Mouse (Mus musculus): Measurements from ENCODE around the gene Opalin. TPM values are rescaled to one million over a fixed set of nuclear protein-coding genes. Genes with fewer than 3 reads are reported as not detected.

Gene Opalin
- polyA plus RNA-seq, 1 experiment from 2014 or later = not detected

- Histone ChIP-seq H3K4me1 (ENCODE audit: control insufficient read depth, insufficient read depth, low read length) (no peaks in the 10 kb centered on the region), H3K4me3 (ENCODE audit: low read depth, low read length) (no peak overlapping the region), H3K27ac (replicated peaks; ENCODE audit: low read depth, low read length) (no peak overlapping the region), H3K27me3 (ENCODE audit: control insufficient read depth, insufficient read depth, low read length) (no peaks in the 10 kb centered on the region), H3K9ac (replicated peaks; ENCODE audit: low read length) (no peak overlapping the region), H3K9me3 (replicated peaks; ENCODE audit: control insufficient read depth, low read length) (no peaks in the 10 kb centered on the region), H3K4me2 (ENCODE audit: low read depth, low read length) (no peak overlapping the region), H3K36me3 (replicated peaks; ENCODE audit: control insufficient read depth, insufficient read depth, low read depth, low read length) (no peaks in the 10 kb centered on the region)
- ATAC-seq (replicated peaks; ENCODE audit: insufficient number of reproducible peaks, low FRiP score, low TSS enrichment, low read depth) = no peak
- 55% methylated on average over 10 of the region's 10 CpGs for WGBS
- no peak for DNase-seq (ENCODE audit: low spot score)
Observed at GRCm38 (mm10) chr19:41045091-41045770, 31.7 kb downstream of the Opalin start.

GRCm38 (mm10) chr19:41039110-41039509 lies 37.8 kb downstream of the Opalin start:
- Histone ChIP-seq H3K27me3 (ENCODE audit: control insufficient read depth, insufficient read depth, low read length) (no peaks in the 10 kb centered on the region), H3K4me3 (ENCODE audit: low read depth, low read length) (no peak overlapping the region), H3K27ac (replicated peaks; ENCODE audit: low read depth, low read length) (no peak overlapping the region), H3K36me3 (replicated peaks; ENCODE audit: control insufficient read depth, insufficient read depth, low read depth, low read length) (no peaks in the 10 kb centered on the region), H3K9ac (replicated peaks; ENCODE audit: low read length) (no peak overlapping the region), H3K4me1 (ENCODE audit: control insufficient read depth, insufficient read depth, low read length) (no peaks in the 10 kb centered on the region), H3K9me3 (replicated peaks; ENCODE audit: control insufficient read depth, low read length) (no peaks in the 10 kb centered on the region), H3K4me2 (ENCODE audit: low read depth, low read length) (no peak overlapping the region)
- 82% methylated on average over 7 of the region's 7 CpGs for WGBS
- no peak for ATAC-seq (replicated peaks; ENCODE audit: insufficient number of reproducible peaks, low FRiP score, low TSS enrichment, low read depth)
- DNase-seq (ENCODE audit: low spot score) = no peak

GRCm38 (mm10) chr19:41035809-41036551 lies 40.9 kb downstream of the Opalin start:
- no peak for ATAC-seq (replicated peaks; ENCODE audit: insufficient number of reproducible peaks, low FRiP score, low TSS enrichment, low read depth)
- Histone ChIP-seq H3K9ac (replicated peaks; ENCODE audit: low read length) (no peak overlapping the region), H3K36me3 (replicated peaks; ENCODE audit: control insufficient read depth, insufficient read depth, low read depth, low read length) (no peaks in the 10 kb centered on the region), H3K27me3 (ENCODE audit: control insufficient read depth, insufficient read depth, low read length) (no peaks in the 10 kb centered on the region), H3K4me3 (ENCODE audit: low read depth, low read length) (no peak overlapping the region), H3K27ac (replicated peaks; ENCODE audit: low read depth, low read length) (no peak overlapping the region), H3K4me1 (ENCODE audit: control insufficient read depth, insufficient read depth, low read length) (no peaks in the 10 kb centered on the region), H3K4me2 (ENCODE audit: low read depth, low read length) (no peak overlapping the region), H3K9me3 (replicated peaks; ENCODE audit: control insufficient read depth, low read length) (no peaks in the 10 kb centered on the region)
- DNase-seq (ENCODE audit: low spot score) = no peak
- WGBS = 78% methylated on average over 4 of the region's 4 CpGs

- WGBS = 82% methylated on average over 6 of the region's 6 CpGs
- ATAC-seq (replicated peaks; ENCODE audit: insufficient number of reproducible peaks, low FRiP score, low TSS enrichment, low read depth) = no peak
Observed at GRCm38 (mm10) chr19:41031869-41032268, 45.0 kb downstream of the Opalin start.

GRCm38 (mm10) chr19:41031009-41031408 lies 45.9 kb downstream of the Opalin start:
- H3K36me3 ChIP-seq (replicated peaks; ENCODE audit: control insufficient read depth, insufficient read depth, low read depth, low read length) = no peaks in the 10 kb centered on the region
- DNase-seq (ENCODE audit: low spot score) (no peak), ATAC-seq (replicated peaks; ENCODE audit: insufficient number of reproducible peaks, low FRiP score, low TSS enrichment, low read depth) (no peak)
- no peaks in the 10 kb centered on the region for H3K4me1 ChIP-seq (ENCODE audit: control insufficient read depth, insufficient read depth, low read length)
- H3K9me3 ChIP-seq (replicated peaks; ENCODE audit: control insufficient read depth, low read length) = no peaks in the 10 kb centered on the region
- H3K4me3 ChIP-seq (ENCODE audit: low read depth, low read length) = no peak overlapping the region
- H3K4me2 ChIP-seq (ENCODE audit: low read depth, low read length) = no peak overlapping the region
- H3K9ac ChIP-seq (replicated peaks; ENCODE audit: low read length) = no peak overlapping the region
- 85% methylated on average over 11 of the region's 11 CpGs for whole genome bisulfite sequencing
- no peaks in the 10 kb centered on the region for H3K27me3 ChIP-seq (ENCODE audit: control insufficient read depth, insufficient read depth, low read length)
- H3K27ac ChIP-seq (replicated peaks; ENCODE audit: low read depth, low read length) = no peak overlapping the region

More at GRCm38 (mm10) chr19:41031869-41032268, 45.0 kb downstream of the Opalin start:
- DNase-seq (ENCODE audit: low spot score) = no peak
- H3K4me2 ChIP-seq (ENCODE audit: low read depth, low read length) = no peak overlapping the region
- H3K4me3 ChIP-seq (ENCODE audit: low read depth, low read length) = no peak overlapping the region
- H3K4me1 ChIP-seq (ENCODE audit: control insufficient read depth, insufficient read depth, low read length) = no peaks in the 10 kb centered on the region
- no peaks in the 10 kb centered on the region for H3K36me3 ChIP-seq (replicated peaks; ENCODE audit: control insufficient read depth, insufficient read depth, low read depth, low read length)
- H3K9ac ChIP-seq (replicated peaks; ENCODE audit: low read length) = no peak overlapping the region
- no peaks in the 10 kb centered on the region for H3K27me3 ChIP-seq (ENCODE audit: control insufficient read depth, insufficient read depth, low read length)
- H3K9me3 ChIP-seq (replicated peaks; ENCODE audit: control insufficient read depth, low read length) = no peaks in the 10 kb centered on the region
- H3K27ac ChIP-seq (replicated peaks; ENCODE audit: low read depth, low read length) = no peak overlapping the region

- Histone ChIP-seq H3K27me3 (ENCODE audit: control insufficient read depth, insufficient read depth, low read length) (no peaks in the 10 kb centered on the region), H3K27ac (replicated peaks; ENCODE audit: low read depth, low read length) (no peak overlapping the region), H3K4me1 (ENCODE audit: control insufficient read depth, insufficient read depth, low read length) (no peaks in the 10 kb centered on the region), H3K36me3 (replicated peaks; ENCODE audit: control insufficient read depth, insufficient read depth, low read depth, low read length) (no peaks in the 10 kb centered on the region), H3K4me3 (ENCODE audit: low read depth, low read length) (no peak overlapping the region), H3K9ac (replicated peaks; ENCODE audit: low read length) (no peak overlapping the region), H3K4me2 (ENCODE audit: low read depth, low read length) (no peak overlapping the region), H3K9me3 (replicated peaks; ENCODE audit: control insufficient read depth, low read length) (no peaks in the 10 kb centered on the region)
- ATAC-seq (replicated peaks; ENCODE audit: insufficient number of reproducible peaks, low FRiP score, low TSS enrichment, low read depth) (no peak), DNase-seq (ENCODE audit: low spot score) (no peak)
- WGBS = 65% methylated on average over 6 of the region's 6 CpGs
Observed at GRCm38 (mm10) chr19:41030161-41030560, 46.8 kb downstream of the Opalin start.

GRCm38 (mm10) chr19:41029219-41029618 lies 47.7 kb downstream of the Opalin start, which contains the start of gene Dntt:
Gene Dntt (plus strand): TSS chr19:41029275.
- Histone ChIP-seq H3K4me3 (ENCODE audit: low read depth, low read length) (no peak within 1 kb of the TSS), H3K4me2 (ENCODE audit: low read depth, low read length) (no peak within 1 kb of the TSS), H3K9me3 (replicated peaks; ENCODE audit: control insufficient read depth, low read length) (no peaks in the 10 kb centered on the region), H3K27ac (replicated peaks; ENCODE audit: low read depth, low read length) (no peak within 1 kb of the TSS), H3K4me1 (ENCODE audit: control insufficient read depth, insufficient read depth, low read length) (no peaks in the 10 kb centered on the region), H3K36me3 (replicated peaks; ENCODE audit: control insufficient read depth, insufficient read depth, low read depth, low read length) (no peaks in the 10 kb centered on the region), H3K27me3 (ENCODE audit: control insufficient read depth, insufficient read depth, low read length) (no peaks in the 10 kb centered on the region), H3K9ac (replicated peaks; ENCODE audit: low read length) (no peak within 1 kb of the TSS)
- DNase-seq (ENCODE audit: low spot score) = no peak
- WGBS = 84% methylated on average over 6 of the region's 6 CpGs
- ATAC-seq (replicated peaks; ENCODE audit: insufficient number of reproducible peaks, low FRiP score, low TSS enrichment, low read depth) = no peak

- no peaks in the 10 kb centered on the region for H3K27me3 ChIP-seq (ENCODE audit: control insufficient read depth, insufficient read depth, low read length)
- no peaks in the 10 kb centered on the region for H3K9me3 ChIP-seq (replicated peaks; ENCODE audit: control insufficient read depth, low read length)
- no peaks in the 10 kb centered on the region for H3K36me3 ChIP-seq (replicated peaks; ENCODE audit: control insufficient read depth, insufficient read depth, low read depth, low read length)
- H3K4me1 ChIP-seq (ENCODE audit: control insufficient read depth, insufficient read depth, low read length) = no peaks in the 10 kb centered on the region
- DNase-seq (ENCODE audit: low spot score) = no peak
- no peak overlapping the region for H3K27ac ChIP-seq (replicated peaks; ENCODE audit: low read depth, low read length)
- ATAC-seq (replicated peaks; ENCODE audit: insufficient number of reproducible peaks, low FRiP score, low TSS enrichment, low read depth) = no peak
- H3K4me2 ChIP-seq (ENCODE audit: low read depth, low read length) = no peak overlapping the region
- H3K9ac ChIP-seq (replicated peaks; ENCODE audit: low read length) = no peak overlapping the region
- no peak overlapping the region for H3K4me3 ChIP-seq (ENCODE audit: low read depth, low read length)
- WGBS = 92% methylated on average over 9 of the region's 9 CpGs
Observed at GRCm38 (mm10) chr19:41027601-41028000, 49.3 kb downstream of the Opalin start.
